Mouse (Mus musculus) E14TG2a.4 (cell line): ENCODE measurements around the gene Myh9.

Source experiments
- H3K27me3 ChIP-seq: 2 replicates; pipeline ENCODE4 v1.6.1; 2014; ENCODE audit warnings: low read length, control low read depth; ENCODE audit not compliant: insufficient read depth
- H3K36me3 ChIP-seq: 2 replicates; pipeline ENCODE4 v1.6.1; 2014; ENCODE audit warnings: low read length, control low read depth; ENCODE audit not compliant: insufficient read depth
- H3K4me1 ChIP-seq: replicated peaks from 2 replicates; pipeline ENCODE4 v1.6.1; 2014; ENCODE audit warnings: low read depth, low read length, control low read depth
- H3K4me3 ChIP-seq: replicated peaks from 2 replicates; pipeline ENCODE4 v1.5.1; 2014; ENCODE audit warnings: mild to moderate bottlenecking, low read length
- H3K9me3 ChIP-seq: 2 replicates; pipeline ENCODE4 v1.6.1; 2014; ENCODE audit warnings: low read length, control low read depth
- CTCF ChIP-seq: conservative IDR thresholded peaks from 2 replicates; pipeline ENCODE4 v1.5.1; 2014; ENCODE audit warnings: low read length
- NANOG ChIP-seq: IDR thresholded peaks from 2 replicates; pipeline ENCODE4 v1.6.1; 2014; ENCODE audit warnings: borderline replicate concordance, low read length, mixed read lengths
- POU5F1 ChIP-seq: IDR thresholded peaks from 2 replicates; pipeline ENCODE4 v1.6.1; 2014; ENCODE audit warnings: low read length, borderline replicate concordance

The Myh9 gene

GRCm38 (mm10) chr15:77815867-77816600, 25.9 kb downstream of the Myh9 start:
- Histone ChIP-seq H3K4me1 (peaks cover 99% of the 10 kb centered on the region), H3K9me3 (no peaks in the 10 kb centered on the region), H3K4me3 (peak overlapping the region; percentile 68), H3K36me3 (peaks cover 64% of the 10 kb centered on the region), H3K27me3 (no peaks in the 10 kb centered on the region)
- no peak for TF ChIP-seq POU5F1

DNA sequence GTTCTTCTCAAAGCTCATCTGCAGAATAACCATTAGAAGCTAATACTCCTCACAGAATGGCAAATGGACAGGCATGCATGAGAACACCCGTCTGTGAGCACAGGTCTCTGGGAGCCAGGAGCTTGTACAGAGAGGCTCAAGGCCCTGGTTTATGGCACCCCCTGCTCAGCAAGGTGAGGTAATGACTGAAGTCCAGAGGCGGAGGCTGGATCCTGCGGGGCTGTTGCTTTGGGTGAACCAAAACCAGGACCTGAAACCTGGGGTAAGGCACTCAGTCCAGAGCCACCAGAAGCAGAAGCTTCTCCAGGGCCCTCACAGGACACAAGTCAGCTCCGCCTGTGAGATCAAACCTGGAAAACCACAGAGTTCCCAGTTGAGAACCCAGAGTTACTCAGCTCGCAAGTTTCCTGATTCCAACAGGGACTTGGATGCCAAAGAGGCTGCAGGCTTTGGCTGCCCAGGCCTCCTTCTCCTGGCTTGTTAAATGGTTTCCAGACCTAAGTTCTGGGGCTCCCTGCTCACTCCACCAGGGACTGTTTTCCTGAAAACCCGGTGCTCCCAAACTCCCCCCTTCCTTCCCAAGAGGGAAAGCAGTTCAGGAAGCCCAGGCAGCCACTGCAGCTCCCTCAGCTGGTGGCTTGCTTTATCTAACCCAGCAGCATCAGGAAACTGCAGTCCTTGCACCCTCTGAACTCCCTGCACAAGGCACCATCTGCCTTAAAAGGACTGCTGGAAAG, 28.2 kb downstream of the Myh9 start:
- H3K27me3 ChIP-seq, result no peaks in the 10 kb centered on the region
- TF ChIP-seq CTCF (no peak), NANOG (no peak), POU5F1 (no peak)
- no peaks in the 10 kb centered on the region for H3K9me3 ChIP-seq

GRCm38 (mm10) chr15:77812578-77812977, 29.4 kb downstream of the Myh9 start:
- peaks cover 67% of the 10 kb centered on the region for H3K36me3 ChIP-seq
- TF ChIP-seq NANOG (no peak), POU5F1 (no peak), CTCF (no peak)
- no peak overlapping the region for H3K4me3 ChIP-seq
- H3K27me3 ChIP-seq, result no peaks in the 10 kb centered on the region
- H3K4me1 ChIP-seq, result peaks cover 98% of the 10 kb centered on the region
- H3K9me3 ChIP-seq, result no peaks in the 10 kb centered on the region

More for the DNA sequence above, 28.2 kb downstream of the Myh9 start:
- peaks cover 66% of the 10 kb centered on the region for H3K36me3 ChIP-seq
- H3K4me3 ChIP-seq, result peak overlapping the region; percentile 68; the same call in 1 of the 2 replicates
- H3K4me1 ChIP-seq, result peaks cover 99% of the 10 kb centered on the region

DNA sequence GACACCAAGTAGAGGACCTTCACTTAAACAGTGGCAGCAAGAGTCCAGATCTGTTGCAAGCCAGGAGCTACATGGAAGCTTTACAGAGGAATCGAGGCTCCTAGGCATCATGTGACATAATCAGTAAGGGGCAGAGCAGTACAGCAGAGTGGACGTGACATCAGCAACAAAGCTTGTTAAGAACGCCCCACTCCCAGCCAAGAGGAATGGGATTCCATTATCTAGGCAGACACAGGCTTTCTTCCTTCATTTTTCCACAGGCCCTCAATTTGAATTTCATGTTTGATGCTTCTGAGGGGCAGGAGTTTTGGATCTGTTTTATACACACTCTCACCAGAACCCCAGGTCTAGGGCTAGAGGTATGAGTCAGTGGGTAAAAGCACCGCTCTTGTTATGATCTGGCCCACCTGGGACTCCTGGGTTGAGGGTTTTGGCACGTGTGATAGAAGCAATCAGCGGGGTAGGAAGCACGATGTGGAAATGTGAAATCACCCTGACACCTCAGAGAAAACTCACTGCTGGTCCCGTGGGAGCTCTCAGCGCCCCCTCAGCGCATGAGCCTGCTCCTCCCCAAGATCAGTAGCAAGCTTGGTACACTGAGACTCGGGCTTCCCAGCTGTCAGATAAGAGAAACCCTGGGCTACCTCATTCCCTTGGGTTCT, 30.7 kb downstream of the Myh9 start:
- Histone ChIP-seq H3K36me3 (peaks cover 81% of the 10 kb centered on the region), H3K9me3 (no peaks in the 10 kb centered on the region), H3K4me3 (no peak overlapping the region), H3K27me3 (no peaks in the 10 kb centered on the region), H3K4me1 (peaks cover 98% of the 10 kb centered on the region)
- no peak for TF ChIP-seq POU5F1
- TF ChIP-seq CTCF, result no peak
- TF ChIP-seq NANOG, result no peak

GRCm38 (mm10) chr15:77810416-77811098, 31.4 kb downstream of the Myh9 start:
- H3K27me3 ChIP-seq, result no peaks in the 10 kb centered on the region
- H3K36me3 ChIP-seq, result peaks cover 87% of the 10 kb centered on the region
- no peaks in the 10 kb centered on the region for H3K9me3 ChIP-seq
- TF ChIP-seq POU5F1 (no peak), CTCF (no peak), NANOG (no peak)
- no peak overlapping the region for H3K4me3 ChIP-seq
- H3K4me1 ChIP-seq, result peaks cover 98% of the 10 kb centered on the region

DNA sequence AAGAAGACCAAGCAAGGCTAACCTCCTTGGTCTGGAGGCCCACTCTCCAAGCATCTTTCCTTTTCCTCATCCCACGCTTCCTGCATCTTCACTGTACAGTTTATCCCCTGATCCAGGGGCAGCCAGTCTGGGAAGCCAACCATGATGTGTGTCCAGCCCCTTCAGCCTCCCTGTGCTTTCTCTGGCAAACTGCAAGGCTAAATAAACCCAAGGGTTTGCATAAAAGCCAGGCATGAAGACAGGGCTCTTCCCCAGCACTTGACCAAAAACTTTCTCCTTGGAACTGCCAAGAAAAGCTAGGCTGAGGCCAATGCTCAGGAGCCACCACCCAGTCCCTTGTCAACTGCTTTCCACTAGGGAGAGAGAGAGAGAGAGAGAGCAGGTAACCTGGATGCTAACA, 32.5 kb downstream of the Myh9 start:
- no peaks in the 10 kb centered on the region for H3K27me3 ChIP-seq
- H3K9me3 ChIP-seq, result no peaks in the 10 kb centered on the region
- peaks cover 98% of the 10 kb centered on the region for H3K36me3 ChIP-seq
- no peak overlapping the region for H3K4me3 ChIP-seq
- no peak for TF ChIP-seq CTCF
- no peak for TF ChIP-seq NANOG
- no peak for TF ChIP-seq POU5F1
- peaks cover 98% of the 10 kb centered on the region for H3K4me1 ChIP-seq

GRCm38 (mm10) chr15:77807264-77807585, 34.8 kb downstream of the Myh9 start:
- Histone ChIP-seq H3K36me3 (peaks cover 100% of the 10 kb centered on the region), H3K9me3 (no peaks in the 10 kb centered on the region), H3K27me3 (no peaks in the 10 kb centered on the region), H3K4me1 (peaks cover 98% of the 10 kb centered on the region), H3K4me3 (no peak overlapping the region)
- no peak for TF ChIP-seq CTCF
- no peak for TF ChIP-seq NANOG
- no peak for TF ChIP-seq POU5F1

- Histone ChIP-seq H3K4me3 (no peak overlapping the region), H3K36me3 (peaks cover 100% of the 10 kb centered on the region), H3K9me3 (no peaks in the 10 kb centered on the region), H3K27me3 (no peaks in the 10 kb centered on the region), H3K4me1 (peaks cover 99% of the 10 kb centered on the region)
- TF ChIP-seq CTCF (no peak), POU5F1 (no peak), NANOG (no peak)
Measured at GRCm38 (mm10) chr15:77806565-77807263, 35.3 kb downstream of the Myh9 start.
